Mouse (Mus musculus) megakaryocyte, adult 5-6 weeks (primary cell): ENCODE results near the gene Cux1. TPM values are rescaled to one million over a fixed set of nuclear protein-coding genes. Genes with fewer than 3 reads are reported as not detected.
A peak's percentile ranks its signal among the peaks of the same experiment; 100 is the strongest.

Experiments used
- ATAC-seq: 2 replicates; pipeline ENCODE4 v1.8.0; 2016; ENCODE audit warnings: mild to moderate bottlenecking, inconsistent platforms; ENCODE audit not compliant: poor library complexity, severe bottlenecking
- total RNA-seq, 2 experiments: library from RNA; stranded (forward) in 1 of 2; stranded (reverse) in 1 of 2; fragments of 153-499, 151-499 nt in 1 of 2; fragments of 221-1000, 200-1000 nt in 1 of 2; gene quantifications; 2 replicates each; pipeline versions ENCODE4 v1.2.3 to v1.2.4; 2015 to 2017

The Cux1 gene
- total RNA-seq, 2 experiments from 2014 or later, result 74.0 to 77.4 TPM

DNA sequence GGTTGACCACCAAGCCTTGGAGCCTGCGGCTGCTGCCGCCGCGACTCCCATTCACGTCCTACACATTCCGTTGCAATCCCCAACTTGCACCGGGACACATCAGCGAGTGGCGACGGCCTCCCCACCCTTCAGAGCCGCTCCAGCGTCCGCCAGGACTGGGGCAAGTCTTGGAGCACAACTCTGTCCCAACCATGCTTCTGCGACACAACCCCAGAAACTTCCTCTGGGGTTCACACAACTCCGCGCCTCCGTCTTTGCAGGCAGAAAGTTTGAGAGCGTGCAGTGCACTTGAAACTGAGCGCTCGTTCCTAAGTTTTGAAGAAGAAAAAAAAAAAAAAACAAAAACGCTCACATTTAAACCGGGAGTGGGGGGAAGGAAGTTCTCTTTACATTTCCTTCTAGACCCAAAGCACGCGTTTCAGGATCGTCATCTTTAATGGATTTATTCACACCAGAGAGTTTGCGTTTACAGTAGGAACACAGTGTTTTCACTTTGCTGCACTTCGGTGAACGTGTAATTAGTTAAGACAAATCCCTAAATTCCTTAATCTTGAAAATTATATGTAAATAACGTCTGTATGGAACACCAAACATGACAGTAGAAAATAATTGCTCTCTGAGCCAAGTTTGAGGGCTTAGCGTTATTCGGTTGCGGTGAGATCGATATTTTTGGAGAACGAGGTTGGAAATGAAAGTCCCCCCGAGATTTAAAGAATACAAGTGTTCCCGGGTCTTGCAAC is 906 bp upstream of the Cux1 start:
- ATAC-seq, result no peak

DNA sequence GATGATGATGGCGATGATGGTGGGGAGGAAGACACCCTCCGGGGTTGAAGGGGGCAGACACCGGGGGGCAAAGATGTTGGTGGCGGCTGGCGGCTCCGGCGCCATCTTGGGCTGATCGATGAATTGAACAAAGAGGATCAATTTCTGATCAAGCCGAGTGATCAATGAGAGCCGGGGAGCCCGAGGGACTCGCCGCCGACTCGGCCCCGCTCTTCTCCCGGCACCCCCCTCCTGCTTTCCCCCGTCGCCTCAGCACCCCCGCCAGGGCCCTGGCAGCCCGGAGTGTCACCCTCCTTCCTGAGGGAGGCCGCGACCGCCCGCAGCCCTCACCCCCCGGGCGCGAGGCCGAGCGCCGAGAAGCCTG is 496 bp downstream of the Cux1 start:
- no peak for ATAC-seq

DNA sequence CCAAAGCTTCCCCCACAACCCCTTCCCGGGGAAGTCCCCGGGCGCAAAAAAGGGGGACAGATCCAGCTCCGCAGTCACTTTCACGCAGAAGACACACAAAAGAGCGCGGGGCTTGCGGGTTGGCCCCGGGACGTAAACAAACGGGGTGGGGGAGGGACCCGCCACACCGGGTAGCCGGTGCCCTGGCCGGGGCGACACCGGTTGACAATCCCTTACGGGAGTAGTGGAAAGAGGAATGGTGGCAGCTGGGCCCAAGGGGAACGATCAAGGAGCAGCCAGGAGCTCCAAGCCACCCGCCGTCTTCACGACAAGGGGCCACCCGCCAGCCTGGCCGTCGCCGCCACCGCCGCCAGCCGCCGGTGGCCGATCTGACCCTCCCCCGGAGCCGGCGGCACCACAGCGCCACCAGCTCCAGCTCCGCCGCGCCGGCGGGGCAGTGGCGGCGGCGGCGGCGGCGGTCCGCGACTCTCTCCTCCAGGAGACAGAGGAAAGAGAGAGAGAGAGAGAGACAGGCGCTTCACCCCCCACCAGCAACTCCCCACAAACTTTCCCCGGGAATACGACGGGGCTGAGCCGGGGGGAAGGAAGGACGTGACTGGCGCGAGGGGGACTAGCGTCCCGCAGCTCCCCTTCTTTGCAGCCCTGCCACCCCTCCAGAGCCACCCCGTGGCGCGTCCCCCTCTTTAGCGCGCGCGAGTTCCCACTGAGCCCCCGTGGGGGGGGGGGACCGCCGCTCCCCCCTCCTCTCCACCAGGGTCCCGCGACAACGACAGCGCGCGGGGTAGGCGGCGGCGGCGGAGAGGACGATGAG is 1.1 kb downstream of the Cux1 start:
- ATAC-seq, result peak; percentile 13; the same call in 1 of the 2 replicates

DNA sequence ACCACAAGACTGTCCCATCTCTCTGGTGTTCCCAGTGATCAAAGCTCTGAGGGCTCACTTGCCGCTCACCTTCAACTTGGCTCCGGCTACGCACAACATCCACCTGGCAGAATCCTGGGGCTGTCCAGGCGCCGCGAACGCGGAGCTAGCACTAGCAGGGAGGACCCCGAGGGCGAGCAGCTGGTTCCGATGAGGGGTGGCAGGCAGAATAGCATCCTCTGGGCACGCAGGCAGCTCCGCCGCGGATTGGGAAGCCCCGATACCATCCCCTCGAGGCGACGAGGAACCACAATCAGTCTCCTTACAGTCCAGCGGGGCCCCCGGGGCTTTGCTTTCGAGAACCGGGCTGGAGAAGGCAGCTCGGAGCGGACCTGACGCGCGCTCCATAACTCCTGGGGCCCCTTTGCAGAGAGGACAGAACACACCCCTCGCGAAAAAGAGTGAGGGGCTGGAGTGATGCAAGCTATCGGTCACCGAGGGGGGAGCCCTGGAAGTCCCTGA is 1.9 kb downstream of the Cux1 start:
- ATAC-seq, result peak; percentile 14; the same call in 1 of the 2 replicates

DNA sequence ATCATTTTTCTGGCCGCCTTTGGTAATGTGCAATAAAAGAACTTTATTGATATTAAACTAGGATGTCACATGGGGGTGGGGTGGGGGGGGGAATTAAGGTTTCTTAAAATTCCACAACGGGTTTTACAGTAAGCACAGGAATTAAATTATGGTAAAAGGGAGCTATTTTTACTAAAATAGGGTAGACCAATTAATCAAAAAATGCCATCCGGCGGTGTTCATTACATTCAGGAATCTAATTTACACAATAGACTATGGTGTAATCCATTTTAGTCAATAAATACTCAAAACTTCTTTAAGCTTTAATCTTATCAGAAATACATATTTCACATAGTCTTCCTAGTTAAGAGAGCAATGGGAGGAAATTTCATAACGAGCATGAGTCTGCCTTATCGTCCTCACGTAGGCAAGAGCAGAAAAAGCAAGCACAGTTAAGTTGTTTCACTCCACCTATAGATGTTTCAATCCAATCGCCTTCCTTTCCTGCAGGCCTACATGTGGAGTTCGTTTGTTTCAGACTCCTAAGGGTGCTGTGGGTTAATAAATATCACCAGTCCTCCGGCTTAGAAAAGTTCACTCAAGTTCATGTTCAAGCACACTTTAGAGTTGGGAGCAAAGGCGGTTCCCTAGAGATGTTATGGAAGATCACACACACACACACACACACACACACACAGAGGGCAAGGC is 2.5 kb downstream of the Cux1 start:
- ATAC-seq, result no peak

DNA sequence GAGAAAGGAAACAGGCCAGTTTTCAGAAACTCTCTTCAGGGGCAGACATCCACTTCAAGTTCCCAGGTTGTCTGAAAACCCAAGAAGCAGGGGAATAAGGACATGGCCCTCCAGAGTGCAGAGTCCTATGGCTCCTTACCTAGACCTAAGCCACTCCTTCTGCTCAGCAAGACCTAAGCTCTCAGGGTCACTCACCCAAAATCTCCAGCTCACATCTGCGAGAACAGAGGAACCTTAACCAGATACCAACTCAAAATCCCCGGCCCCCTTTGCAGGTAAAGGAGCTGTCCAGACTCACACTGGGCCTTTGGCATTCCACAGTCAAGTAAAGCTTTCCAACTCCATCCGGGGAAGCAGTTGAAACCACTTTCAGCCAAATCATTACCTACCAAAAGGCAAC is 3.3 kb downstream of the Cux1 start:
- no peak for ATAC-seq

DNA sequence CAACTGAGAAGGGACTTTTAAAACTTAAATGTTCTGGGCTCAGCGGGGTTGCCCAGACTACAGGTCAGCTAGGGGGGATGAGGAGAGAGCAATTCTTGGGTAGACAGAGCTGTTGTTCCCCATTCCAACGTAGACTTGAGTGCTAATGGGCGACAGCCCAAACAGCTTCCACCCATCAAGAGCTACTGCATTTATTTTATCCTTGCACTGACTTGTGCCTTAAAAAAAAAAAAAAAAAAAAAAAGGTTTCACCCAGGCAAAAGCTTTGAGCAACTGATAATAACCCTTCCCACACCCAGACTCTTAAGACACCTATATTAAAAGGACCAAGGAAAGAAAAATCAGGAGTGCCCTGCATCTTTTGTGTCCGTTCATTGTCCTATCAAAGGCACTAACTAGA is 4.2 kb downstream of the Cux1 start:
- ATAC-seq, result no peak

DNA sequence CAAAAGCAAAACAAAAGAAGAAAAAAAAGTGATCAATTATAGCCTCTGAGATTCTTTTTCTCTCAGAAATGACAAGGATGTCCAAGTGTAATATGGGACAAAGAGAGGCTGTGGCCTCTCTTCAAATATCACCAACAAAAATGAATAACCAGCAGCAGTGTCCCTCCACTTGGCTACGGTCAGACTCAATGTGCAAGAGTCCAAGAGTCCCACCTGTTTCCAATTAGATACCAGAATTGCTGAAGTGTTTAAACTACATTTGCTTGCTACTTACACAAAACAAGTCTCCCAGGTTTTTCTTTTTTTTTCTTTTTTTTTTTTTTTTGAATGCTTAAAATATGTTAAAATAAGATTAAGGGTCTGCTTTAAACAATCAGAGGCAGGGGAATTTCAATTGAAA is 5.1 kb downstream of the Cux1 start:
- no peak for ATAC-seq

DNA sequence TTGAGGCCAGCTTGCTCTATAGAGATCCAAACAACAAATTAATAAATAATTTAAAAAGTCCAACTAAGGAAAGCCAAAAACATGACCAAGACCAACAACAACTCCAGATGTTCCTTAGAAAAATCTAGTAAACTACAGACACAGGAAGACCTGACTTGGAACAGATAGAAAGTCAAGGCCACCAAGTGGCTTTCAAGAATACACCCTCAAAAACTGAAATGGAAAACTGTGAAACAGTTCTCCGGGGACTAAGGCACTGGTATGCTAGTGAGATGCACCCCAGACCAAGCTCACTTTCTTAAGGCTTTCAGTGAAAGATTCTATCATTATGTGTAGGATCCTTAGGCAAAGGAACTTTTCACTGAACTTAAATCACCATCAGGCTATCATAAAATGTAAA is 5.6 kb downstream of the Cux1 start:
- ATAC-seq, result no peak

DNA sequence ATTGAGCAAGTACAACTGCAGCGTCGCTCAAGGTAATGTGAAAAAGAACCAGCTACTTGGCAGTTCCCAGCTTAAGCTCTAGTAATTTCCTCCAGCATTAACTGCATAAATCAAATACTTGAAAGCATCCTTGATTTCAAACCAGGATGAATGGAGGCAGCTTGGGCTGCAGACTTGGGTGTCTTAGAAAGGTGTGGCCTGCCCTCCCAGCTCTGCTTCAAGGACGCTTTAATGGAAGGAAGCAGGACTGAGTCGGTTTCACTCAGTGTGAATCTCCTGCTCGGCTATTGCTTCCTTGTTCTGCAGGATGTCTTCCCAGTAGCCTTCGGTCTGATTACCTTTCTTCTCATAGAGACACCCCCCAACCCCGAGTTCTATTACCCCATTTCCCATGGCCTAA is 6.6 kb downstream of the Cux1 start:
- no peak for ATAC-seq

DNA sequence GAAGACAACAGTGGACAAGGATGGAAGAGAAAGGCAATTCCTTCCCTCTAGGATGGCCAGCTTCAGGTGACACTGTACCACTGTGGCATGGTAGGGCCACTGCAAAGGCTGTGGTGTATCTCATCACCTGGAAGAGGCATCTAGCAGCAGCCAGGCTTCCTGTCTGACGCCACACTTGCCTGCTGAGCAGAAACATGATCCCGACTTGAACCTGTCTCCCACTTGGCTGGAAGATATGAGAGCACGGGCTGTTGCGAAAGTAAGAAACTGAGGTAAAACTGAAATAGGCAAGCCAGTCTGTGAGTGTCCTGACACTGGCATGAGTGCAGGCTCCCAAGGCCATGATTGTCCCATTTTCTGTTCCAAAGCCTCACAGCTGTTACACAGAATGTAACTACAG is 9.8 kb downstream of the Cux1 start:
- ATAC-seq, result no peak

DNA sequence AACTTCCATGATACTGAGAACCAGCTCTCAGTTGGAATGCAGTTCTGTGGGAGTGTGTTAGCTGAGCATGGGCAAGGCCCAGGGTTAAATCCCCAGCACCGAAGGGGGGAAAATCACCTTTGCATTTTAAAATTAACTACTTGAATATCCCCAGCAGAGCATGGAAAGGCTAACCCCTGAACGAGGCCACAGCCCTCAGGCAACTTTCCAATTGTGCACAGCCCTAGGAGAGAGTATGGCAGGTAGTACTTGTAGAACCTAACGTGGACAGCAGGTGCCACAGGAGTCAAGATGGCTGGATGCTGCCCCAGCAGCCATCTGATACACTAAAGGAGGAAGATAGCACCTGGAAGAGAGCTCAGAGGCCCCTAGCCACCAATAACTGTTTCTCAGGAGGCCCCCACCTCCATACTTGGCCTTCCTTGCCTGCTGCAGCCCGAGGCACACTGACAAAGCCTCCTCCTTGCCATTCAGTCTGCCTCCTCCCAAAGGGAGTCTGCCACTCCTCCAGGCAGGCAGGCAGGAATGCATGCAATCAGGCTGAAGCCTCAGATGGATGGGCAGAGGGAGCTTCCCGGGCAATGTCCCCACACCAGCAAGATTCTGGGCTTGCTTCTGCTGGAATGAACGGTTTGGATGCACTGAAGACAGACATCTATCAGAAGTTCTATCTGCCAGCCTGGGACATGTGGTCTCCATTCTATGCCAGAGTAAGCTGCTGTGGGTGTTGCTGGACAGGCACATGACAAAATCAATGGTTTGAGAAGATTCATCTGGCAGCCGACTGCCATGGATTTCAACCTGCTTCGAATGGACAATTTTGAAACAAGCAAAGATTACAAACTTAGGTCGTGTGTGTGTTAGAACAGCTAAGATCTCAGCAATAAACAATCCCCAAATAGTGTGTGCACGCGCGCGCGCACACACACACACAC is 10.7 kb downstream of the Cux1 start:
- ATAC-seq, result no peak

DNA sequence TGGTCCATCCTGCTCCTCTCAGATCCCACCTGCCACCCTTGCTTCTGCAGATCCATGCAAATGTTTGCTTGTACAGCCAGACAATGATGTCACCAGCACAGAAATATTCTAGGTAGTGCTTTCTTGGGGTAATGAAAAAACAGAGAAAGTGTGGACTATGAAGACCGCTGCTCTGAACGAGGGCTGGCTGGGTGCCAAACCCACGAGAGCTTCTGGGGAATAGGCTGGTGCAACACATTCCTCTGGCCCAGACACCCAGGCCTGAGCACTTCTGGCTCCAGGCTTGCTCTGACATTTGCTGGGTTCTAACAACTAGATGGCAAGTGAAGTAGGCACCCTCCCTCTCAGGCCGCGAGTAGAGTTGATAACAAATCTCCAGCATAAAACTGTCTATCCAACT is 11.6 kb downstream of the Cux1 start:
- ATAC-seq, result no peak

DNA sequence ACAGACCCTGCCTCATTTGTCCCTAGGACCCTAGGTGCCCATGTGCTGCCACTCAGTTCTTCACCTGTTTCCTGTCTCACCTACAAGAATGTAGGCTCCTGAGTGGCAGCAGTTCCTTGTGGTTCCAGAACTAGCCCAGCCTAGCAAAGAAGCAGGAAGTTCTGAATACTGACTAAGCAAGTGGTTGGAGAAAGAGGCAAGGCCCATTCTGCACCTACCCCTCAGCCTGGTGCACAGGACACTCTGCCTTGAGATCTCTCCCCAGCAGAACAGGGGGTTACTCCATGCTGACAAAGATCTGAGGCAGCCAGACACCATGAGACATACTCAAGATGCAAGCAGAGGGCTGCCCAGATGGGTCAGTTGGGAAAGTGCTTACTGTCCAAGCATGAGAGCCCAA is 14.5 kb downstream of the Cux1 start:
- ATAC-seq, result no peak

DNA sequence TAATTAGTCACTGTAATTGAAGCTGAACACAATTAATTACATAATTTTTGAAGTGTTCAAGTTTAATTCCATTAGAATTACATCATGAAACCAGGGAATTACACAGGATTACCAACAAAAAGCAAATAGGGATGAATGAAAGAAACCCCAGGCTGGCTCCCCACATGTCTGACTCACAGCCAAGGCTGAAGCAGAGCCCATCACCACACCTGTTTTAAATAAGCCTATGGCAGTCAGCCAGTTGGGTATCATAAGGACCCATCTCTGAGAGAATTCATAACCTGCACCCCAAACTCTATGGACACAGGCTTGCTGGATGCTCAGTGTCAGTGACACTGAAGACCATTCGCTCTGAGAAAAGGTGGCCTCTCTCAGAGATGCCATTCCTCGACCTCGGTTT is 15.2 kb downstream of the Cux1 start:
- no peak for ATAC-seq

DNA sequence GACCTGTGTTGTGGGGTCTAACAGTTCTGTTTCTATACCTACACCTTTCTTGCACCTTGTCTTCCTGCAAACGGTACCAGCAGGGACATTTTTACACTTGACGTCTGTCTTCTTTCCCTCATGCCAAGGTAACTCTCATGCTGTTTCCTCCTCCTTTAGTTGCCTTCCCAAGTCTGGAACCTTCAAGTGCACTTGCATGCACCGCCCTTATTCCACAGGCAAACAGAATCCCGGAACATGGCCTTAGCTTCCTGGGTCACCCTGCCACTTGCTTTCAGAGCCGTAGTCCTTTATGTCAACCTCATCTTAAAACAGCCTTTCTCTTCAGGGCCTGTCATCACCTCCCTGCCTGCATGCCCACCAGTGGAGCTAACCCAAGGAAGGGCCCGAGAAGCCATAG is 15.7 kb downstream of the Cux1 start:
- ATAC-seq, result no peak

DNA sequence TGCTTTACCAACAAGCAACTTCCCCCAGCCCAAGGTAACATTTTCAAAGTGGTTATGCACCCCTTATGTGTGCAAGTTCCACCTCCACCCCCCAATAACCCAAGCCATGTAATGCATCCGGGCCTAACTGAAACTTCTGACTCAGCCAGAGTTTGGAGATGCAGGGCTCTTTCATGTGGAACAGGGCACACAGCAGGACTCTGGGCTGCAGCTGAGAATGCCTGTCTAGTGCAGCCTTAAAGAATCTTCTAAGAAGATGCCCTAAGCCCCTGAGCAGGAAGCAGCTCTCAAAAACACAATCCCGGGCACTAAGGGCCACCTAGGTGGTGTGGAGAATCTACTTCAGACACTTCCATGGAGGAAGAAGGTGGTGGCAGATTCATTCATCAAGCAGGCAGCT is 16.6 kb downstream of the Cux1 start:
- no peak for ATAC-seq

DNA sequence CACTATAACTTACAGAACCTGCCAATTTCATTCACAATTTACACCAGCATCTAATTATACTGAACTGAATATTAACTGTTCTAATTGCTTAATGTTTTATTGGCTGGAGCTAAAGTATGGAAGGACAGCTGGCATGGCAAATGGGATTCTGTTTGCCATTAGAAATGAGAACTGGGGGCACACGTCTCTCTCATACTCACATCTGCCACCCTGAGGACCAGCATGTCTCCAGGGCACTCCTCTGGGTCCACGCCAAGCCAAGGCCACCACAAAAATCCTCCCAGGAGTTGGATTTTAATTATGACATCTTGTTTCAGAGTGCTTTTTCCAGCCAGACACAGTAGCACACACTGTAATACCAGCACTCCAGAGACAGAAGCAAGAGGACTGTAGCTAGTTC is 18.5 kb downstream of the Cux1 start:
- no peak for ATAC-seq

DNA sequence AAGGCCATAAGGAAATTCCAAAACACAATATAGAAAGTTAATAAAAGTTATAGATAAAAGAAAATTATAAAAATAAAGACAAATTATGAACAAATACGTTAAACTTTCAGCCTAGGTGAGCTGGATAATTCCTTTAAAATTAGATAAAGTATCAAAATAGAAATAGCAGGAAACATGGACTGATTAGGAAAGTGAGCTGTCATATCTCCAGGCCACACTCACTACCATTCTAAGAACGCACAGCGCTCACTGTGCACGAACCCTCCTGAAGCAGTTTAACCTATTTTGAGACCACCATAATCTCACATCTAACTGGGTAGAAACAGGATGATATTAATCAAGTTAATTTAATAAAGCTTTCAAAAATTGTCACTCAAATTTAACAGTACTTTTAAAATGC is 22.2 kb downstream of the Cux1 start:
- ATAC-seq, result no peak

DNA sequence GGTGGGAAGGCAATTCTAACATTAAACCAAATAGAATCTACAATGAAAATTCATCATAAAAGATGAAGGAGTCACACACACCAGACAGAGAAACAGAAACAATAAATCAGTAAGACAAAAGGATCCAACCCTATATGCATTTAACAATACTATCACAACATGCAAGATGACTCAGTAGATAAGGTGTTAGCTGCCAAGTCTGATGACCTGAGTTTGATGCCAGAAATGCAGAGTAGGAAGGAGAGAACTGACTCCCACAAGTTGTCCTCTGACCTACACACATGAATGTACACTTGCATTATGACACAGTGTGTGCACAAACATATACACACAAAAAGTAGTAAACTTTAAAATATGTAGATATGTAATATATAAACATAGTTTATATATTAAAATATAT is 24.1 kb downstream of the Cux1 start:
- ATAC-seq, result no peak

DNA sequence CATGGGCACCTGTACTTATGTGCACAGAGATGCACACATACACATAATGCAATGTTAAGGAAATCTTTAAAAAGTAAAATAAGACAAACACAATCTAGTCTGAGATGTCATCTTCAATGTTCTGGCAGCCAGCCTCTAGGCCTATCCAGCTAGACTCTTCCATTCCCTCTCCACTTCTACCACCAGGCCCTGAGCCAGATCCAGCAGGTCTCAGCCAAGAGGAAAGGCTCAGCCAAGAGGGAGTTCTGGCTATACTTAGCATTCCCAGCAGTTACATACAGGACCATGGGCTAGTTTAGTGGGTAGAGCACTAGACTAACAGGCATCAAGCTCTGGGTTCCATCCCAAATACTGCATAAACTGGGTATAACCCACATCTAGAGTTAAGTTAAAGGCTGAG is 26.3 kb downstream of the Cux1 start:
- no peak for ATAC-seq
